Mouse (Mus musculus) left cerebral cortex, postnatal 4 days (tissue): ENCODE results near the gene Pknox1. TPM values are rescaled to one million over a fixed set of nuclear protein-coding genes. Genes with fewer than 3 reads are reported as not detected.

Experiments
- DNase-seq: peaks from one replicate; pipeline ENCODE4 v3.0.0-alpha.2; 2022
- intact Hi-C: fragments of 180-260 bp; cut with DNase I; formaldehyde crosslinking; loops from one replicate; pipeline ENCODE4 v1.15.1; 2025
- microRNA-seq: library from miRNA; unstranded; fragments of <30 nt; microRNA quantifications from one replicate; pipeline ENCODE4 v1.2.0, GENCODE M21; 2022
- total RNA-seq, 2 experiments: library from RNA; stranded (reverse); gene quantifications; 2 replicates each; pipeline ENCODE4 v1.2.3; 2021

The Pknox1 gene
- total RNA-seq, 2 experiments from 2014 or later = 17.8 to 18.8 TPM

DNA sequence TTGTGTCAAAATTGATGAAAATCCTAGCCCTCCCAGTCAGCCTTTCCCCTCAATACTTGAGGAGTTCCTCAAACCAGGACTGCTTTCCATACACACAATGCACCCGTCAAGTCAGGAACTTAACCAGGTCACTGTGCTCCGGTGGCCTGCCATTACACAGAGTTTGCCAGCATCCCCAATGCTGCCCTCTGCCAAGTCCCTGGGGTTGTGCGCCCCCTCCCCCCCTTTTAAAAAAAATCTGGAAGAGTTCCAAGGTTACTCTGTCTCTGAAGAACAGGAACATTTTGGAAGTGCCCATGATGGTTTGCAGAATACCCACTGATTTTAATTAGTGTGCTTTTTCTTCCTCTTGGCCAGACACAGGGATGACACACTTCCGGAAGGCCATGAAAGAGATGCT is 75.1 kb downstream of the Pknox1 start:
- intact Hi-C loops = no loop called here
- DNase-seq = peak; percentile 34

DNA sequence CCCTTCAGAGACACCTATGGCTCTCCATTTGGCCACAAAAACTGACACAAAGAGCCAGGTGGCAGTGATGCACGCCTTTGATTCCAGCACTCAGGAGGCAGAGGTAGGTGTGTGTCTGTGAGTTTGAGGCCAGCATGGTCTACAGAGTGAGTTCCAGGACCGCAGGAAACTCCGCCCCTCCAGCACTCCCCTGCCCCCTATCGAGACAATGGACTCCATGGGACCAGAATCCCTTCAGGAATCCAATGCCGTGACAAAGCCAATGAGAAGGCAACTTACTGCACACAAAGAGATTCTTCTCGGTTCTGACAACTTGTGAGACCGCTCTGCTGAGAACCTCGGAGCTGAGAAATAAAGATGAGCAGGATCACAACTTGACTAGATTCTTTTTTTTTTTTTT is 77.8 kb downstream of the Pknox1 start:
- DNase-seq = no peak
- intact Hi-C loops = no loop called here

DNA sequence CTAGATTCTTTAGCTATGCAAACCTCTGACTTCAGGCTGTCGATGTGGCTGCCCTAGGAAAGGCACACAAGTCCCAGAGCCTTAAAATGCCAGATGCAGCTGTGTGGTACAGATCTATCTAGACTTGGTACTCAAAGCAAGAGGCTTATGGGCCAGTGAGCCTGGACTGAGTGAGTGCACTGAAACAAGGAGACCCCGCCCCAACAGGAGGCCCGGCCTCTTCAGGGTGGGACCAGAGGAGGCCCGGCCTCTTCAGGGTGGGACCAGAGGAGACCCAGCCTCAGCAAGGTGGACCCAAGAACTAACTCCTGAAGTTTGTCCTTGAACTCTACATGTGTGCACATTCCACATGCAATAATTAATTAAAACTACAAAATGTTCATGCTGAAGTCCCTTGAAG is 78.4 kb downstream of the Pknox1 start:
- no peak for DNase-seq
- intact Hi-C loops = no loop called here

DNA sequence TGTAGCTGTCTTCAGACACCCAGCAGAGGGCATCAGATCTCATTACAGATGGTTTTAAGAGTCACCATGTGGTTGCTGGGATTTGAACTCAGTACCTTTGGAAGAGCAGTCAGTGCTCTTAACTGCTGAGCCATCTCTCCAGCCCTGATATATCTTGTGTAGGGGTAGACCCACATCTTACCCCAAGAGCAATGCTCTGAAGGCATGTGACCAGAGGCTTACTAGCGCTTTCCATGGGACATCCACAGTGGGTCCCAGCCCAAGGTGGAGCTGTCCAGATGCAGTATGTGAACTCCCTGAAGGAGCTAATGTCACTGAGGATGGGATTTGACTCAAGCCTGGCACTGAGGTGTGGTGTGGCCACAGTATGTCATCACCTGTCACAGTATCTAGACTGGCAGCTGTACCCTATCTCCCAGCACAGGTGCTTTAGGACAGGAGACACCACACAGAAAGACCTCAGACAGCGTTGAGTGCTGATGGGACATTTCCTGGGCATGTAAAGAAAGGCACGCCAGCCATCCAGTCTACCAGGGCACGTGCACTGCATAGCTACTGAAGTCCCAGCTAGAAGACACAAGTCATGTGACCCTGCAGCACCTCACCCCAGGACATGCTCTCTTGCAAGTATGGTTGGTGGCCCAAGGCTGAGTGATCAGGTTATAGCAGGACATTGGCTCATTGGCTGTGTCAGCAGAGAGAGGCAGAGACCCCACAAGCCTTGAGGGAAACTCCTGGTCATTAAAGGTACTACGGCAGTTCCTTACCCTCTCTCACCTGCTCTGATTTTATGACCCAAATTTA is 81.9 kb downstream of the Pknox1 start:
- DNase-seq = no peak
- intact Hi-C loops = no loop called here

DNA sequence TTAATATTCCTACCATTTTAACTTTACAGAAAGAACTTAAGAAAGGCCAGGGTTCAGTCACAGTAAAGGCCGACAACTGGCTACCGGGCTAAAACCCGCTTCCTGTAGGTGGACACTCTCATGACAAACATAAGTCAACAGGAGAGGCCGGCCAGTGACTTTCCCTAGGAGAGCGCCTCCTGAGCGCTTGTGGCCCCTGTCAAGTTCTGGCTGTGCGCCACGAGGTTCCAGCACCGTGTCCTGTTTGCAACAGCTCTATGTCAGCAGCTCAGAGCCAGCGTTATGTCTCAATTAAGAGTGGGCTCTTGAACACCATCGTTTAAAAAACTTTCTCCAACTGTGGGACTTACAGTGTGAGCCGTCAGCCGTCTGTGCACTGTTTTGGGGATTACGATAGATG is 87.6 kb downstream of the Pknox1 start:
- intact Hi-C loops = loop anchor here (10.0 kb wide), 1 partner anchor 127 kb away; the partner anchor contains the start of gene Ndufv3
- DNase-seq = no peak

DNA sequence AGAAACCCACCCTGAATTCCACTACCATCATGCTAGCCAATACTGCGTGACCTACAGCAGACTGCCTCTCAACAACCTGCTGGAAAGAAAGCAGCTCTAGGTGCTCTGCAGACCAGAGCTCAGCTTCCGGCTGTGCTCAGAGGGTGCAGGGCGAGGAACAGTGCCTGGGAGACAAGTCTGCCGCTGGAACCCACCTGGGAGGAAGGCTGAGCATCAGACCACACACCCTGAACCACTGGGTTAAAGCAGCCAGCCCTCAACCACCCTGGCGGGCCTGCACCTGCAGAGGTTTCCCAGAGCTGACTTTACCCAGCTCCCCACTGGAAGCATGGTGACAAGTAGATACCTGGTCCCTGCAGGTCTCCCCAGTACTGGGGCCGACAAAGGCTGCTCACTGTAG is 88.7 kb downstream of the Pknox1 start:
- intact Hi-C loops = loop anchor here (10.0 kb wide), 1 partner anchor 128 kb away; the partner anchor contains the start of gene Ndufv3
- no peak for DNase-seq

DNA sequence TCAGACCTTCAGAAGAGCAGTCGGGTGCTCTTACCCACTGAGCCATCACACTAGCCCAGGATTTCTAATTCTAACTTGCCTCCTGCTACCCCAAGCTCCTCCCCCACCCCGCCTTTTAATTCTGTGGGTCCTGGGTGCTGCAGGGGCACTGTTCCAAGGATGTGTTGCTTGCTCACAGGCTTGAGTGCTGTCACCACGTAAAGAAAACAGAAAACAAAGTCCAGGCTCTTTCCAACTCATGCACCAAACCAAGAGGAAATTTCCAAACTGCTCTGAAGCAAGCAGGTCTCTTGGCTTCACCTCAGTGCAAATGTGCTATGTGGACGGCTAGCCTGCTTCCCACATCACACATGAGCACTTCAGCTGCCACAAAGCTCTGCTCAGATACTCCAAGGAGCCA is 90.8 kb downstream of the Pknox1 start:
- DNase-seq = no peak
- intact Hi-C loops = loop anchor here (10.0 kb wide), 1 partner anchor 131 kb away; the partner anchor contains the start of gene Ndufv3

DNA sequence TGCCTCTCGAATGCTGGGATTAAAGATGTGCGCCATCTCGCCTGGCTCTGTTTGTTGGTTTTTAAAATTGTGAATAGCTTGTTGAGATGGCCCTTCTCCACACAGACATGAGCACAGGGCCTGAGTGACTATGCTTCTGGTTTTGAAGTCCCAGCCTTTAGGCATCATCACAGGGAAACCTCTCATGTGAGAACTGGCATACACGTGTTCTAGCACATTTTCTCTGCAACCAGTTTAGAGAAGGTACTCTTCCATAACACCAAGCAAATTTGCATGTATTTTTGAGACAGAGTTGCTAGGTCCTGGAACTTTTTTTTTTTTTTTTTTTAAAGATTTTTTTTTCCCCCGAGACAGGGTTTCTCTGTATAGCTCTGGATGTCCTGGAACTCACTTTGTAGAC is 92.1 kb downstream of the Pknox1 start:
- no peak for DNase-seq
- intact Hi-C loops = loop anchor here (10.0 kb wide), 1 partner anchor 132 kb away; the partner anchor contains the start of gene Ndufv3

Small RNA genes within 50 kb of the gene (microRNA-seq; reads per million reads assigned to microRNA genes)
- gene Gm24970 = not detected

Other genes starting within 250 kb of the Pknox1 start
- gene Pde9a, start 178.5 kb upstream of the Pknox1 start, total RNA-seq = 10 to 100 TPM; 48.2 to 49.8 TPM
- gene Wdr4, start 44.8 kb upstream of the Pknox1 start, total RNA-seq = 10 to 100 TPM; 41.6 to 44.5 TPM
- gene Ndufv3, start 44.6 kb upstream of the Pknox1 start, total RNA-seq = 100 to 1,000 TPM; 269 to 291 TPM
- 10 to 100 TPM; 37.3 to 44.2 TPM for gene Cbs, start 72.5 kb downstream of the Pknox1 start, total RNA-seq
- gene U2af1, start 94.2 kb downstream of the Pknox1 start, total RNA-seq = 100 to 1,000 TPM; 183 to 186 TPM
- gene Cryaa, start 113.1 kb downstream of the Pknox1 start, total RNA-seq = under 1 TPM; 0.36 to 0.38 TPM